Mouse (Mus musculus) heart, postnatal 14 days (tissue): ENCODE results near the gene Selenoo. TPM values are rescaled to one million over a fixed set of nuclear protein-coding genes. Genes with fewer than 3 reads are reported as not detected.

ENCODE experiments used
- DNase-seq, 2 experiments: peaks; one replicate each; pipeline ENCODE4 v3.0.0; 2021 to 2022
- intact Hi-C: fragments of 180-260 bp; cut with DNase I; formaldehyde crosslinking; loops from one replicate; pipeline ENCODE4 v1.15.1; 2025
- total RNA-seq, 2 experiments: library from RNA; stranded (reverse); gene quantifications; 2 replicates each; pipeline ENCODE4 v1.2.3; 2021

Gene Selenoo
- total RNA-seq, 2 experiments from 2014 or later, result 13.6 to 13.8 TPM

- intact Hi-C loops, result loop anchor here (10.0 kb wide), 1 partner anchor 250 kb away; no protein-coding TSS in a partner anchor
- DNase-seq, result no peak
These were observed 14.0 kb upstream of the Selenoo start, which contains the start of gene Trabd for GRCm38 (mm10) chr15:89074613-89075477. Gene Trabd, plus strand, starts transcription at chr15:89075124.

- intact Hi-C loops, result loop anchor here (10.0 kb wide), 1 partner anchor 251 kb away; no protein-coding TSS in a partner anchor
- DNase-seq, result peak; percentile 91
These were observed 13.3 kb upstream of the Selenoo start for GRCm38 (mm10) chr15:89075478-89076147.

GRCm38 (mm10) chr15:89076156-89076731 is 12.6 kb upstream of the Selenoo start:
- intact Hi-C loops, result loop anchor here (10.0 kb wide), 1 partner anchor 251 kb away; no protein-coding TSS in a partner anchor
- peak; percentile 60 to 61 for DNase-seq

- intact Hi-C loops, result loop anchor here (10.0 kb wide), 1 partner anchor 254 kb away; no protein-coding TSS in a partner anchor
These were observed 10.6 kb upstream of the Selenoo start for GRCm38 (mm10) chr15:89078208-89078836.

GRCm38 (mm10) chr15:89083906-89084305 is 5.0 kb upstream of the Selenoo start:
- no peak for DNase-seq
- intact Hi-C loops, result no loop called here

More at GRCm38 (mm10) chr15:89078208-89078836, 10.6 kb upstream of the Selenoo start:
- peak in 1 of 2 experiments; percentile 39 for DNase-seq

- intact Hi-C loops, result no loop called here
- no peak for DNase-seq
These were observed 4.1 kb upstream of the Selenoo start for GRCm38 (mm10) chr15:89084826-89085225.

GRCm38 (mm10) chr15:89089248-89090051 is 566 bp downstream of the Selenoo start:
- DNase-seq, result no peak
- intact Hi-C loops, result no loop called here

- no peak for DNase-seq
- intact Hi-C loops, result no loop called here
These were observed 1.8 kb downstream of the Selenoo start for GRCm38 (mm10) chr15:89090662-89091061.

- intact Hi-C loops, result no loop called here
- no peak for DNase-seq
These were observed 3.3 kb downstream of the Selenoo start for GRCm38 (mm10) chr15:89092181-89092580.

- DNase-seq, result no peak
- intact Hi-C loops, result no loop called here
These were observed 8.6 kb downstream of the Selenoo start for GRCm38 (mm10) chr15:89097450-89097849.

GRCm38 (mm10) chr15:89098616-89099015 is 9.7 kb downstream of the Selenoo start:
- intact Hi-C loops, result no loop called here
- no peak for DNase-seq

- DNase-seq, result no peak
- intact Hi-C loops, result no loop called here
These were observed 11.9 kb downstream of the Selenoo start for GRCm38 (mm10) chr15:89100823-89101222.

- intact Hi-C loops, result no loop called here
- no peak for DNase-seq
These were observed 13.8 kb downstream of the Selenoo start for GRCm38 (mm10) chr15:89102646-89103045.

GRCm38 (mm10) chr15:89103921-89104320 is 15.0 kb downstream of the Selenoo start:
- no peak for DNase-seq
- intact Hi-C loops, result no loop called here

GRCm38 (mm10) chr15:89104425-89104824 is 15.5 kb downstream of the Selenoo start:
- DNase-seq, result no peak
- intact Hi-C loops, result no loop called here

GRCm38 (mm10) chr15:89106073-89106472 is 17.2 kb downstream of the Selenoo start:
- no peak for DNase-seq
- intact Hi-C loops, result no loop called here

GRCm38 (mm10) chr15:89106976-89107375 is 18.1 kb downstream of the Selenoo start:
- intact Hi-C loops, result no loop called here

GRCm38 (mm10) chr15:89110147-89110546 is 21.3 kb downstream of the Selenoo start:
- intact Hi-C loops, result loop anchor here (2.0 kb wide), 1 partner anchor 175 kb away; no protein-coding TSS in a partner anchor
- DNase-seq, result peak; percentile 42 to 55

More at GRCm38 (mm10) chr15:89106976-89107375, 18.1 kb downstream of the Selenoo start:
- no peak for DNase-seq

- DNase-seq, result no peak
- intact Hi-C loops, result no loop called here
These were observed 29.1 kb downstream of the Selenoo start for GRCm38 (mm10) chr15:89118007-89118406.
